Mouse (Mus musculus) intestine, embryonic 14.5 days (tissue): ENCODE measurements around the gene Ulk4. TPM values are rescaled to one million over a fixed set of nuclear protein-coding genes. Genes with fewer than 3 reads are reported as not detected.

Experiments
- ATAC-seq: fragments of 200-750 bp; cut with Nextera tagmentation; replicated peaks from 2 replicates; pipeline ENCODE4 v1.8.0; 2017; ENCODE audit warnings: low read depth, moderate number of reproducible peaks, moderate TSS enrichment, moderate library complexity; ENCODE audit not compliant: low FRiP score, low TSS enrichment
- DNase-seq: peaks from one replicate; pipeline ENCODE4 v3.0.0-alpha.2; 2018; ENCODE audit warnings: low spot score
- H3K27ac ChIP-seq: fragments of 300-500 bp; sonication (generic); 2 replicates; pipeline ENCODE4 v1.5.1; 2014; ENCODE audit warnings: low read depth, mild to moderate bottlenecking, control low read depth
- H3K27me3 ChIP-seq: fragments of 300-500 bp; sonication (generic); replicated peaks from 2 replicates; pipeline ENCODE4 v1.6.1; 2014; ENCODE audit warnings: low read length, control low read depth; ENCODE audit not compliant: control insufficient read depth, insufficient read depth
- H3K36me3 ChIP-seq: fragments of 300-500 bp; sonication (generic); 2 replicates; pipeline ENCODE4 v1.6.1; 2014; ENCODE audit warnings: low read length, control low read depth; ENCODE audit not compliant: control insufficient read depth, insufficient read depth
- H3K4me1 ChIP-seq: fragments of 300-500 bp; sonication (generic); replicated peaks from 2 replicates; pipeline ENCODE4 v1.6.1; 2014; ENCODE audit warnings: low read length, control low read depth, mixed read lengths; ENCODE audit not compliant: control insufficient read depth, insufficient read depth
- H3K4me2 ChIP-seq: fragments of 300-500 bp; sonication (generic); 2 replicates; pipeline ENCODE4 v1.6.1; 2014; ENCODE audit warnings: low read length
- H3K4me3 ChIP-seq: fragments of 300-500 bp; sonication (generic); 2 replicates; pipeline ENCODE4 v1.5.1; 2014; ENCODE audit warnings: low read depth, low read length, control low read depth, mixed read lengths
- H3K9ac ChIP-seq: fragments of 300-500 bp; sonication (generic); 2 replicates; pipeline ENCODE4 v1.6.1; 2014; ENCODE audit warnings: mild to moderate bottlenecking, low read length
- H3K9me3 ChIP-seq: fragments of 300-500 bp; sonication (generic); 2 replicates; pipeline ENCODE4 v1.6.1; 2016; ENCODE audit warnings: low read length, control low read depth; ENCODE audit not compliant: control insufficient read depth
- WGBS: fragments of 180-500 bp; shearing (Covaris S2); extraction: QIAGEN DNeasy Blood & Tissue Kit; methylation state at CpG from one replicate; pipeline ENCODE4 v1.1.7; 2014; 5-methylcytosine and 5-hydroxymethylcytosine counted together
- polyA plus RNA-seq: library from polyadenylated mRNA; unstranded; fragments of >200 nt; fragmentation: Nextera tagmentation; extraction: Ambion mirVana; gene quantifications from 2 replicates; pipeline ENCODE4 v1.2.1, GENCODE M21; 2014

The Ulk4 gene
- polyA plus RNA-seq, 1 experiment from 2014 or later = 122 TPM

GRCm38 (mm10) chr9:121314541-121315152 is 37.6 kb upstream of the Ulk4 start:
- 7% methylated on average over 14 of the region's 14 CpGs for WGBS
- H3K27ac ChIP-seq = peak overlapping the region; percentile 92
- H3K4me2 ChIP-seq = peak overlapping the region; percentile 55
- no peaks in the 10 kb centered on the region for H3K36me3 ChIP-seq
- H3K4me1 ChIP-seq = peaks cover 37% of the 10 kb centered on the region
- peak overlapping the region; percentile 38 for H3K9ac ChIP-seq
- DNase-seq (peak; percentile 73), ATAC-seq (peak; percentile 28; the same call in 1 of the 2 replicates)
- H3K4me3 ChIP-seq = peak overlapping the region; percentile 28
- H3K27me3 ChIP-seq = no peaks in the 10 kb centered on the region
- H3K9me3 ChIP-seq = no peaks in the 10 kb centered on the region

GRCm38 (mm10) chr9:121313656-121314374 is 36.8 kb upstream of the Ulk4 start:
- peak; percentile 80 for ATAC-seq
- H3K4me1 ChIP-seq = peaks cover 34% of the 10 kb centered on the region

GRCm38 (mm10) chr9:121312237-121312891 is 35.4 kb upstream of the Ulk4 start:
- Histone ChIP-seq H3K4me2 (no peak overlapping the region), H3K27me3 (no peaks in the 10 kb centered on the region), H3K4me3 (no peak overlapping the region), H3K9me3 (no peaks in the 10 kb centered on the region), H3K27ac (no peak overlapping the region), H3K36me3 (no peaks in the 10 kb centered on the region), H3K4me1 (peaks cover 33% of the 10 kb centered on the region), H3K9ac (no peak overlapping the region)
- peak; percentile 67 for DNase-seq
- 51% methylated on average over 10 of the region's 10 CpGs for WGBS
- peak; percentile 22; the same call in 1 of the 2 replicates for ATAC-seq

More at GRCm38 (mm10) chr9:121313656-121314374, 36.8 kb upstream of the Ulk4 start:
- Histone ChIP-seq H3K4me3 (peak overlapping the region; percentile 28), H3K27me3 (no peaks in the 10 kb centered on the region), H3K9me3 (no peaks in the 10 kb centered on the region), H3K9ac (peak overlapping the region; percentile 38), H3K27ac (peak overlapping the region; percentile 92), H3K4me2 (peak overlapping the region; percentile 55), H3K36me3 (no peaks in the 10 kb centered on the region)
- WGBS = 5% methylated on average over 21 of the region's 21 CpGs
- peak; percentile 84 for DNase-seq

- peak; percentile 50 for DNase-seq
- Histone ChIP-seq H3K4me1 (peaks cover 28% of the 10 kb centered on the region), H3K4me2 (no peak overlapping the region), H3K9me3 (no peaks in the 10 kb centered on the region), H3K4me3 (no peak overlapping the region), H3K36me3 (peaks cover under 1% of the 10 kb centered on the region; the same call in 1 of the 2 replicates), H3K9ac (no peak overlapping the region), H3K27ac (no peak overlapping the region), H3K27me3 (no peaks in the 10 kb centered on the region)
- 68% methylated on average over 6 of the region's 6 CpGs for WGBS
- ATAC-seq = no peak
Observed at GRCm38 (mm10) chr9:121311846-121312236, 34.8 kb upstream of the Ulk4 start.

GRCm38 (mm10) chr9:121310501-121310900 is 33.5 kb upstream of the Ulk4 start:
- H3K27ac ChIP-seq = no peak overlapping the region
- H3K27me3 ChIP-seq = no peaks in the 10 kb centered on the region
- H3K4me2 ChIP-seq = no peak overlapping the region
- H3K4me1 ChIP-seq = peaks cover 25% of the 10 kb centered on the region
- no peaks in the 10 kb centered on the region for H3K9me3 ChIP-seq
- no peak overlapping the region for H3K4me3 ChIP-seq
- DNase-seq (no peak), ATAC-seq (no peak)
- peaks cover 3% of the 10 kb centered on the region; the same call in 1 of the 2 replicates for H3K36me3 ChIP-seq
- WGBS = 72% methylated on average over 7 of the region's 7 CpGs
- no peak overlapping the region for H3K9ac ChIP-seq

GRCm38 (mm10) chr9:121309287-121309686 is 32.3 kb upstream of the Ulk4 start:
- WGBS = 58% methylated on average over 4 of the region's 4 CpGs
- Histone ChIP-seq H3K9me3 (no peaks in the 10 kb centered on the region), H3K4me3 (no peak overlapping the region), H3K36me3 (peaks cover 3% of the 10 kb centered on the region; the same call in 1 of the 2 replicates), H3K27ac (no peak overlapping the region), H3K9ac (no peak overlapping the region), H3K27me3 (no peaks in the 10 kb centered on the region), H3K4me2 (no peak overlapping the region), H3K4me1 (peaks cover 15% of the 10 kb centered on the region)
- DNase-seq = no peak
- no peak for ATAC-seq

GRCm38 (mm10) chr9:121305456-121305855 is 28.5 kb upstream of the Ulk4 start:
- no peak overlapping the region for H3K9ac ChIP-seq
- H3K4me2 ChIP-seq = no peak overlapping the region
- no peak overlapping the region for H3K4me3 ChIP-seq
- H3K36me3 ChIP-seq = peaks cover 3% of the 10 kb centered on the region; the same call in 1 of the 2 replicates
- H3K27me3 ChIP-seq = no peaks in the 10 kb centered on the region
- DNase-seq = no peak
- H3K27ac ChIP-seq = no peak overlapping the region
- ATAC-seq = no peak
- H3K4me1 ChIP-seq = peaks cover 11% of the 10 kb centered on the region; the same call in 1 of the 2 replicates
- WGBS = 98% methylated on average over 4 of the region's 4 CpGs
- no peaks in the 10 kb centered on the region for H3K9me3 ChIP-seq

GRCm38 (mm10) chr9:121304520-121304919 is 27.5 kb upstream of the Ulk4 start:
- Histone ChIP-seq H3K27ac (no peak overlapping the region), H3K4me3 (no peak overlapping the region)

More at GRCm38 (mm10) chr9:121304520-121304919, 27.5 kb upstream of the Ulk4 start:
- ATAC-seq = no peak
- Histone ChIP-seq H3K4me1 (peaks cover 13% of the 10 kb centered on the region; the same call in 1 of the 2 replicates), H3K9ac (no peak overlapping the region), H3K27me3 (no peaks in the 10 kb centered on the region), H3K4me2 (no peak overlapping the region), H3K36me3 (peaks cover 3% of the 10 kb centered on the region; the same call in 1 of the 2 replicates), H3K9me3 (no peaks in the 10 kb centered on the region)
- WGBS = 81% methylated on average over 10 of the region's 10 CpGs
- DNase-seq = no peak
